Mouse (Mus musculus) liver, embryonic 13.5 days (tissue): ENCODE measurements around the gene Mapk11. TPM values are rescaled to one million over a fixed set of nuclear protein-coding genes. Genes with fewer than 3 reads are reported as not detected.

Experiments
- ATAC-seq: fragments of 200-750 bp; cut with Nextera tagmentation; 2 replicates; pipeline ENCODE4 v1.8.0; 2017; ENCODE audit warnings: low read depth, mild to moderate bottlenecking, moderate number of reproducible peaks, moderate library complexity
- DNase-seq: peaks from one replicate; pipeline ENCODE4 v3.0.0; 2022
- H3K27ac ChIP-seq: fragments of 300-500 bp; sonication (generic); 2 replicates; pipeline ENCODE4 v1.5.1; 2015; ENCODE audit warnings: moderate library complexity, mild to moderate bottlenecking, inconsistent platforms
- H3K27me3 ChIP-seq: fragments of 300-500 bp; sonication (generic); 2 replicates; pipeline ENCODE4 v1.6.1; 2015; ENCODE audit warnings: mild to moderate bottlenecking, inconsistent platforms
- H3K36me3 ChIP-seq: fragments of 300-500 bp; sonication (generic); 2 replicates; pipeline ENCODE4 v1.6.1; 2015; ENCODE audit warnings: mild to moderate bottlenecking, inconsistent platforms
- H3K4me1 ChIP-seq: fragments of 300-500 bp; sonication (generic); replicated peaks from 2 replicates; pipeline ENCODE4 v1.6.1; 2015; ENCODE audit warnings: inconsistent platforms
- H3K4me2 ChIP-seq: fragments of 300-500 bp; sonication (generic); 2 replicates; pipeline ENCODE4 v1.6.1; 2015; ENCODE audit warnings: inconsistent platforms, mild to moderate bottlenecking, moderate library complexity
- H3K4me3 ChIP-seq: fragments of 300-500 bp; sonication (generic); replicated peaks from 2 replicates; pipeline ENCODE4 v1.5.1; 2015; ENCODE audit warnings: mild to moderate bottlenecking, inconsistent platforms
- H3K9ac ChIP-seq: fragments of 300-500 bp; sonication (generic); 2 replicates; pipeline ENCODE4 v1.6.1; 2015; ENCODE audit warnings: mild to moderate bottlenecking, inconsistent platforms
- H3K9me3 ChIP-seq: fragments of 300-500 bp; sonication (generic); replicated peaks from 2 replicates; pipeline ENCODE4 v1.6.1; 2016; ENCODE audit warnings: inconsistent platforms
- WGBS: fragments of 180-500 bp; shearing (Covaris S2); methylation state at CpG from one replicate; pipeline ENCODE4 v1.1.7; 2015; ENCODE audit not compliant: insufficient replicate concordance; 5-methylcytosine and 5-hydroxymethylcytosine counted together
- polyA plus RNA-seq: library from polyadenylated mRNA; unstranded; fragments of >200 nt; fragmentation: Nextera tagmentation; extraction: Ambion mirVana; gene quantifications from 2 replicates; pipeline ENCODE4 v1.2.1, GENCODE M21; 2015

Mapk11 gene
- polyA plus RNA-seq, 1 experiment from 2014 or later = 0.76 TPM

DNA sequence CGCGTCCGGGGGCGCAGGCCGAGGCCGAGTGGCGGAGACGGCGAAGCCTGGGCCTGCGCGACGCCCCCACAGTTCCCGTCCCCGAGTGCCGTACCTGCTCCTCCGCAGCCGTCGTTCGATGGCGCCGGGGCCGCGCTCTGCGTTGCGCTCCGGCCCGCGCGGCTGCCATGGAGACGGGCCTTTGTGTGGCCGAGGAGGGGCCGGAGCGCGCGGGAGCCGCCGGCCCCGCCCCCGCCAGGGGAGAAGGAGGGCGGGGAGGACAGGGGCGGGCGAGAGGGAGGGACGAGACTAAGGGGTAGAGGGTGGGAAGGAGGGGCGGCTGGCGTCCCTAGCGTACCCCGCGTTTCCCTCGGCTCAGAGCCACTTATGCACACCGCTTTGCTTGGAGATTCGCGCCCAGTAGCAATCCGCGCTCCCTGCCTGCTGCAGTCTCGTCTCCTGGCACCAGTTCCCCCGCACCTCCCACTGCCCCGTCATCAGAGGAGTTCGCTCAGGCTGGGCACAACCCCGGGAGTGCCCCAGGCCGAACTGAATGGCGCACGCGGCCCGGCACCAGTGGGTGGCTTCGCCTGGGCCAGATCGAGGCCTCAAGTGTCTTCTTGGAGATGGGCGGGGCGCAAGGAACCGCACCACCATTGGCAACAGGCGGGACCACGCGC lies 31.3 kb upstream of the Mapk11 start, which contains the start of gene Plxnb2:
Gene Plxnb2, minus strand, starts transcription at position 218 of the 659 bp plus-strand sequence.
- H3K4me1 ChIP-seq = peaks cover 61% of the 10 kb centered on the region
- no peak for DNase-seq
- 1% methylated on average over 71 of the region's 72 CpGs for WGBS
- peak; percentile 60 for ATAC-seq
- H3K4me3 ChIP-seq = peak within 1 kb of the TSS; percentile 63
- peak within 1 kb of the TSS; percentile 65 for H3K9ac ChIP-seq
- no peaks in the 10 kb centered on the region for H3K36me3 ChIP-seq
- no peaks in the 10 kb centered on the region for H3K9me3 ChIP-seq
- peak within 1 kb of the TSS; percentile 69 for H3K4me2 ChIP-seq
- peaks cover 63% of the 10 kb centered on the region for H3K27me3 ChIP-seq
- H3K27ac ChIP-seq = peak within 1 kb of the TSS; percentile 85

DNA sequence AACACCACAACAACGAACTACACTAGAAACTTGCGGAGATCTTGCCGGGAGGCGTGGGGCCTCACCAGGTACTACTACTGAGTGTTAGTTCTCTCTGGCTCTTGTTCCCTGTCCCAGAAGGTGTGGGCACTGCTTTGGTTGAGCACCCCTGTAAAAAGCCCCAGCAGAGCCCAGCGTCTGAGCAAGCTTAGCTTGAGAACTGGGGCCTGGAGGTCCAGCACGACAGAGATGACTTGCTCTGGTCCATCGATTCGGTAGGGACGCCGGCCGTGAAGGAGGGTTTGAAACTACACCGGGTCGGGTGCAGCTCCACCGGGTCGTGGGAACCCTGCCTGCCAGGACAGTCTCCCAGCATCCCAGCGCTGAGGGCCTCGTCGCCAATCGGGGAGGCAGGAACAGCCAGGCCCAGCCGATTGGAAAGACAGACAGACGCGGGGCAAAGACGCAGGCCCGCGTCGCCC lies 30.7 kb upstream of the Mapk11 start:
- Histone ChIP-seq H3K4me2 (peak overlapping the region; percentile 69), H3K27ac (peak overlapping the region; percentile 67), H3K9me3 (no peaks in the 10 kb centered on the region), H3K36me3 (no peaks in the 10 kb centered on the region), H3K4me3 (peak overlapping the region; percentile 63), H3K9ac (peak overlapping the region; percentile 65), H3K27me3 (peaks cover 69% of the 10 kb centered on the region), H3K4me1 (peaks cover 67% of the 10 kb centered on the region)
- WGBS = 4% methylated on average over 26 of the region's 26 CpGs
- no peak for ATAC-seq
- DNase-seq = no peak

- peaks cover 72% of the 10 kb centered on the region for H3K4me1 ChIP-seq
- peak overlapping the region; percentile 69 for H3K4me2 ChIP-seq
- H3K36me3 ChIP-seq = no peaks in the 10 kb centered on the region
- no peak for DNase-seq
- ATAC-seq = no peak
- WGBS = 18% methylated on average over 6 of the region's 6 CpGs
- H3K4me3 ChIP-seq = peak overlapping the region; percentile 63
- peak overlapping the region; percentile 85; the same call in 1 of the 2 replicates for H3K27ac ChIP-seq
- H3K27me3 ChIP-seq = peaks cover 74% of the 10 kb centered on the region
- H3K9me3 ChIP-seq = no peaks in the 10 kb centered on the region
- peak overlapping the region; percentile 65 for H3K9ac ChIP-seq
These were observed 30.2 kb upstream of the Mapk11 start for GRCm38 (mm10) chr15:89179630-89179964.

DNA sequence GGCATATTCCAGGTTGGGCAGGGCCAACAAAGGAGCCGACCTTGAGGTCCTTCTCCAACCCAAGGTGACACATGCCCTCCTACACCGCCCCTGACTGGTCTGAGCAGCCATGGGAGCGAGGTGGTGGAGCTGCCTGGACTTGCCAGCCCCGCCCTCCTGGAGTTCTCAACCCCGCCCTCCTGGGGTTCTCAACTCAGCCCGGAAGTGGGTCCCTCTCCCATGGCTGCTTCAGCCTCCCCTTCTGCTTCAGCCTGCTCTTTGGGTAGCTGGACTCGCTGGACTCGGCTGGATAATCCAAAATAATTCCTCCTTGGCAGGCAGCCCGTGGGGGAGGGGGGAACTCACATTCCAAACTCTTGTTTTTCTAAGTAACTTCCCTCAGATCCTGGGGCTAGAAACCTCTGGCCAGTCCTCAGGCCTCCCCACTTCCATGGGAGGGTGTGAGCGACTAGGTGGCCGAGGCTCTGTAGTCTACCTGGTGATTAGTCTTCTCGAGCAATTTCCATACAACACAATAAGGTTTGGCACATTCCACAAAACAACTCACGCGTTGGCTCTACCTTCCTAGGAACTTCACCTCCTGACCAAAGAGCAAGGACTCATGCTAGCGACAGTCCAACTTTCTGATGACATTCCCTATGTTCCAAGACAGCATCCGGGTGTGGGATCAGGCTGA lies 29.7 kb upstream of the Mapk11 start:
- H3K36me3 ChIP-seq = no peaks in the 10 kb centered on the region
- H3K4me3 ChIP-seq = peak overlapping the region; percentile 63
- peak; percentile 49 for DNase-seq
- H3K4me1 ChIP-seq = peaks cover 77% of the 10 kb centered on the region
- no peaks in the 10 kb centered on the region for H3K9me3 ChIP-seq
- peak; percentile 19 for ATAC-seq
- peak overlapping the region; percentile 69 for H3K4me2 ChIP-seq
- peak overlapping the region; percentile 65 for H3K9ac ChIP-seq
- peak overlapping the region; percentile 85 for H3K27ac ChIP-seq
- H3K27me3 ChIP-seq = peaks cover 79% of the 10 kb centered on the region
- 13% methylated on average over 16 of the region's 16 CpGs for WGBS

DNA sequence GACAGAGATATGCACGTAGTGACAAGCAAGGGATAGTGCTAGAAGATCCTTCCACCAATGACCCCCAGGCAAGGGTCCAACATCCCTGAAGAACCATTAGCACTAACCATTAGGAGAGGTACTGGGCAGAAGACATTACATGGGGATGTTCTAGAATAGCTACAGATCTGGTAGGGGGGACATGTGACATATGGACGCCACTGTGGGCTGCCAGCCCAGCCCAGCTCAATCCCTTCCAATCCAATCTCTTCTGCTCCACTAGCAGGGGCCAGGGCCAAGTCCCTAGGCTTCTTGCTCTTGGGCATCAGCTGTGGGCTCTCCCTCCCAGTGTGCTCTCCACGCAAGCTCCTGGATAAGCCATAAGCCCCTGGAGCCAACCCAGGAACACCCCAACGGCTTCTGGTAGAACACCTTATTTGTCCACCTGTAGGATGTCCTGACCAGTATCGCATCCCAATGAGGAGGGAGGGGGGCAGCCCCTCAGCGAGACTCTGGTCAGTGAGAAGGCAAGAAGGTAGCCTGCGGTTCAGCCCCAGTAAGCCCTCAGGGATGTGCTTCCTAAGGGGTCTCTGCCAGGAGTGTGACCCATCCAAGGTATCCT lies 28.9 kb upstream of the Mapk11 start:
- Histone ChIP-seq H3K9ac (peak overlapping the region; percentile 41; the same call in 1 of the 2 replicates), H3K4me2 (peak overlapping the region; percentile 69), H3K36me3 (no peaks in the 10 kb centered on the region), H3K27ac (peak overlapping the region; percentile 85), H3K4me3 (peak overlapping the region; percentile 63), H3K9me3 (no peaks in the 10 kb centered on the region), H3K4me1 (peaks cover 84% of the 10 kb centered on the region), H3K27me3 (peaks cover 85% of the 10 kb centered on the region)
- DNase-seq (no peak), ATAC-seq (no peak)
- WGBS = 50% methylated on average over 7 of the region's 7 CpGs

GRCm38 (mm10) chr15:89177576-89178259 lies 28.3 kb upstream of the Mapk11 start:
- DNase-seq (no peak), ATAC-seq (peak; percentile 54)
- peak overlapping the region; percentile 69 for H3K4me2 ChIP-seq
- no peaks in the 10 kb centered on the region for H3K36me3 ChIP-seq
- WGBS = 31% methylated on average over 4 of the region's 4 CpGs
- no peak overlapping the region for H3K4me3 ChIP-seq
- peaks cover 91% of the 10 kb centered on the region for H3K4me1 ChIP-seq
- no peak overlapping the region for H3K9ac ChIP-seq
- H3K27ac ChIP-seq = peak overlapping the region; percentile 85
- H3K9me3 ChIP-seq = no peaks in the 10 kb centered on the region
- peaks cover 85% of the 10 kb centered on the region for H3K27me3 ChIP-seq

DNA sequence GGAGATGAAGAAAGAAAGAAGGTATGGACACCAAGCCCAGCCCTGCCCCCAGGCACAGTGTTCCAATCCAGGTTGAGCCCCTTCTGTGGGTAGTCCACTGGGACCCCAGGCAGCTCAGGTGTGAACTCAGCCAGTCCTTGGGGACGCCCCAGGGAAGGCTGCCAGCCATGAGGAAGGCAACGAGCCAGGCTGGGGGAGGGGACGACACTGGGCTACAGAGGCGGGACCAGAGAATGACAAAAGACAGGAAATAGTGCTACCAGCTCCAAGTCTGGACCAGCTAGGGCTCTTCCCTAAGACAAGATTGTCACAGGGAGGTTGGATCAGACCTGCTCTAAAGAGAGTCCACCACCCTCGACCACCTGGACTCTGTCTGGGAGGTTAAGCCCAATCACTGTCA lies 27.7 kb upstream of the Mapk11 start:
- peaks cover 93% of the 10 kb centered on the region for H3K4me1 ChIP-seq

DNA sequence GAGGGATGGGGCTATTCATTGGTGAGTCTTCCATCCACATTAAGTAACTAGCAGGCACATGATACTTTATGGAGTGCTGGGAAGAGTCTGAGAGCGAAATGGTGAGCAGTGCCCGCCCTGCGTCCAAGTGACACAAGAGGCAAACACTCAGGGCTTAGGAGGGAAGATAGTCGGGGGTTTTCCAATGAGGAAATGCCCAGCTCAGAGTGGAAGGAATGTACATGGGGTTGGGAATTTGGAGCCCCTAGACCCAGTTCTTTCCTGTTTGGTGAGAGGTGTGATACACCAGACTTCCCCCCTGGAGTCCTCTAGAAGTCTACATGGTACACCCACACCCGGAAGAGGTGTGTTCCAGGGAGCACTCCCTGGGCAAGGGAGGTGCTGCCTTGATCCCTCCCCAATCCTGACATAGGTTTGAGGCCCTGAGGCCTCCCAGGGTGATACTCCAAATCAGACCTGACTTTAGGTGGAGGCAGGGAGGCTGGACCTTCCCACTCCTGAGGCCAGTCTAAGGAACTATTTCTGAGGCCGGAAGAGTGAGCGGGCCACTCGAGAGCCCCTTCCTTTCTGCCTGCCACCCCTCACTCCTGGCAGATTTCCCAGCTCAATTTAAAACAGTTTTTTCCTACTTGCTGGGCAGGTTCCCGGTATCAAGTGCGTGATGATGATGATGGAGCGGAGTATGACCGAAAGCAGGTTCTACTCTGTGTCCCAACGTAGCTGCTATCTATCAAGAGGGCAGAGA lies 26.2 kb upstream of the Mapk11 start:
- Histone ChIP-seq H3K36me3 (no peaks in the 10 kb centered on the region), H3K9me3 (no peaks in the 10 kb centered on the region), H3K27ac (no peak overlapping the region), H3K4me1 (peaks cover 96% of the 10 kb centered on the region), H3K9ac (no peak overlapping the region), H3K4me3 (no peak overlapping the region), H3K4me2 (no peak overlapping the region), H3K27me3 (peaks cover 83% of the 10 kb centered on the region)
- ATAC-seq (no peak), DNase-seq (no peak)
- 75% methylated on average over 13 of the region's 13 CpGs for WGBS

More for the DNA sequence above, 27.7 kb upstream of the Mapk11 start:
- Histone ChIP-seq H3K27me3 (peaks cover 88% of the 10 kb centered on the region), H3K36me3 (no peaks in the 10 kb centered on the region), H3K9me3 (no peaks in the 10 kb centered on the region), H3K4me2 (peak overlapping the region; percentile 69), H3K27ac (peak overlapping the region; percentile 85), H3K4me3 (no peak overlapping the region), H3K9ac (no peak overlapping the region)
- 4% methylated on average over 5 of the region's 5 CpGs for WGBS
- DNase-seq (no peak), ATAC-seq (peak; percentile 24; the same call in 1 of the 2 replicates)

DNA sequence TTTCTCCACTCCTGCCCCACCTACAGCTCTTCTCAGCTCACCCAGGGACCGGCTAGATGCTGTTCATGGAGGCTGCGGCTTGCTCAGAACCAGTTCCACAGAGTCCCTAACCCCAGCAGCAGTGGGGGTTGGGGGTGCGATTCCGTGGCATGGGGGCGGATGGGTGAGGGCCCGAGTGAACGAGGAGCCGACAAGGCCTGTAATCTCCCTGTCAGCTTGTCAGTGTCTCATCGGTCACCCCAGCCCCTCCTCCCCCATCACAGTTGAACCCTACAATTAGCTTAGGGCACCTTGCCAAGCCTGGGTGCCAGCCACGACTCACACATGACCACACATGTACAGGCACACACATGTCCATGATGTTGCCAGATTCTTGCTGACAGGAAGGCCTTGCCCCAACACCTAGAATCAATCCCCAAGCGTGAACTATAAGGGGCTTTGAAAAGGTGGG lies 25.5 kb upstream of the Mapk11 start:
- 0 out of 2 replicates have a peak overlapping the region, but pooled peaks have one; percentile 76 for H3K4me2 ChIP-seq
- peaks cover 98% of the 10 kb centered on the region for H3K4me1 ChIP-seq
- WGBS = 48% methylated on average over 11 of the region's 11 CpGs

DNA sequence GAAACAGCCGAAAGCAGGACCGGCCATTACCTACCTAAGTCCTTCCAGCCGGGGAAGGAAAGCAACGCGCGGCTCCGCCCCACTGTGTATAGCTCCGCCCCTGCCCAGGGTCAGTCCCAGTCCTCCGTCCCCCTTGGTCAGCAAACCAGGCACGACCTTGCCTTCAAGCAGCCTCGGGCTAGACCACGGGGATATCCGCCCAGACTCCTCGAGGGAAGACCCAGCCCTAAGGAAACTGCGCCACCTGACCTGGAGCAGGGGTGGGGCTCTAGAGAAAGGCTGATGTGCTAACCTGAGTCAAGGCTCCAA lies 24.4 kb upstream of the Mapk11 start:
- peak overlapping the region; percentile 60 for H3K4me3 ChIP-seq
- no peaks in the 10 kb centered on the region for H3K9me3 ChIP-seq
- no peaks in the 10 kb centered on the region for H3K36me3 ChIP-seq
- 3% methylated on average over 15 of the region's 15 CpGs for WGBS
- peak overlapping the region; percentile 65 for H3K9ac ChIP-seq
- peak overlapping the region; percentile 63 for H3K27ac ChIP-seq
- H3K4me2 ChIP-seq = peak overlapping the region; percentile 76
- DNase-seq = peak; percentile 41
- H3K27me3 ChIP-seq = peaks cover 68% of the 10 kb centered on the region
- peaks cover 100% of the 10 kb centered on the region for H3K4me1 ChIP-seq
- ATAC-seq = peak; percentile 44

More for the DNA sequence above, 25.5 kb upstream of the Mapk11 start:
- peaks cover 76% of the 10 kb centered on the region for H3K27me3 ChIP-seq
- H3K36me3 ChIP-seq = no peaks in the 10 kb centered on the region
- H3K9ac ChIP-seq = no peak overlapping the region
- no peak overlapping the region for H3K4me3 ChIP-seq
- H3K27ac ChIP-seq = peak overlapping the region; percentile 17; the same call in 1 of the 2 replicates
- H3K9me3 ChIP-seq = no peaks in the 10 kb centered on the region
- no peak for DNase-seq
- ATAC-seq = no peak
